Mouse (Mus musculus) retina, postnatal 1 day (tissue): ENCODE measurements around the gene Ogfod2.

Experiments
- DNase-seq: peaks from one replicate; pipeline ENCODE4 v3.0.0-alpha.2; 2012

Ogfod2 gene

GRCm38 (mm10) chr5:124111742-124112497, at the start of gene Ogfod2:
Ogfod2 (plus strand) TSS chr5:124112297.
- peak; percentile 99 for DNase-seq

GRCm38 (mm10) chr5:124069657-124070056, 42.4 kb upstream of the Ogfod2 start:
- no peak for DNase-seq

GRCm38 (mm10) chr5:124073682-124074081, 38.4 kb upstream of the Ogfod2 start:
- DNase-seq = peak; percentile 52

GRCm38 (mm10) chr5:124074845-124075307, 37.2 kb upstream of the Ogfod2 start:
- no peak for DNase-seq

- DNase-seq = no peak
Measured at GRCm38 (mm10) chr5:124075716-124076115, 36.4 kb upstream of the Ogfod2 start.

- no peak for DNase-seq
Measured at GRCm38 (mm10) chr5:124076559-124076958, 35.5 kb upstream of the Ogfod2 start.

- no peak for DNase-seq
Measured at GRCm38 (mm10) chr5:124077241-124077640, 34.9 kb upstream of the Ogfod2 start.

GRCm38 (mm10) chr5:124077856-124078460, 34.1 kb upstream of the Ogfod2 start:
- DNase-seq = peak; percentile 57

- peak; percentile 95 for DNase-seq
Measured at GRCm38 (mm10) chr5:124078794-124079416, 33.2 kb upstream of the Ogfod2 start.

- no peak for DNase-seq
Measured at GRCm38 (mm10) chr5:124079880-124080279, 32.2 kb upstream of the Ogfod2 start.

- no peak for DNase-seq
Measured at GRCm38 (mm10) chr5:124082447-124082846, 29.6 kb upstream of the Ogfod2 start.

- DNase-seq = no peak
Measured at GRCm38 (mm10) chr5:124082941-124083688, 29.0 kb upstream of the Ogfod2 start.

GRCm38 (mm10) chr5:124083850-124084587, 28.1 kb upstream of the Ogfod2 start:
- no peak for DNase-seq

GRCm38 (mm10) chr5:124084588-124085173, 27.4 kb upstream of the Ogfod2 start:
- DNase-seq = peak; percentile 89

GRCm38 (mm10) chr5:124085513-124085912, 26.6 kb upstream of the Ogfod2 start:
- no peak for DNase-seq

GRCm38 (mm10) chr5:124086876-124087275, 25.2 kb upstream of the Ogfod2 start:
- DNase-seq = no peak

- no peak for DNase-seq
Measured at GRCm38 (mm10) chr5:124089868-124090267, 22.2 kb upstream of the Ogfod2 start.

GRCm38 (mm10) chr5:124091951-124092406, 20.1 kb upstream of the Ogfod2 start:
- no peak for DNase-seq

- DNase-seq = no peak
Measured at GRCm38 (mm10) chr5:124093120-124093794, 18.8 kb upstream of the Ogfod2 start.

GRCm38 (mm10) chr5:124093852-124094604, 18.1 kb upstream of the Ogfod2 start:
- DNase-seq = no peak
